Mouse (Mus musculus) heart, adult 2 months (tissue): ENCODE measurements around the gene Btbd35f26. TPM values are rescaled to one million over a fixed set of nuclear protein-coding genes. Genes with fewer than 3 reads are reported as not detected.
"Not testable (repeated sequence)": the region's sequence is repeated elsewhere in the genome, so short reads cannot be mapped to it uniquely, and the experiment has no call there.

Source experiments
- DNase-seq, 2 experiments: peaks; one replicate each; pipeline ENCODE4 v3.0.0; 2021
- H3K27ac ChIP-seq: fragments of 200-600 bp; 2 replicates; pipeline ENCODE4 v1.8.1; 2022
- H3K27me3 ChIP-seq: fragments of 200-500 bp; 2 replicates; pipeline ENCODE4 v1.6.1; 2012; ENCODE audit warnings: mild to moderate bottlenecking, low read length, inconsistent platforms, mixed read lengths; ENCODE audit not compliant: control insufficient read depth, insufficient read depth
- H3K36me3 ChIP-seq: fragments of 200-500 bp; 2 replicates; pipeline ENCODE4 v1.6.1; 2012; ENCODE audit warnings: low read length, inconsistent platforms; ENCODE audit not compliant: control insufficient read depth, insufficient read depth
- H3K4me1 ChIP-seq: fragments of 200-500 bp; 2 replicates; pipeline ENCODE4 v1.6.1; 2011; ENCODE audit warnings: low read length; ENCODE audit not compliant: control insufficient read depth, insufficient read depth
- H3K4me3 ChIP-seq: fragments of 200-600 bp; 2 replicates; pipeline ENCODE4 v1.8.1; 2022
- H3K79me2 ChIP-seq: fragments of 200-500 bp; replicated peaks from 2 replicates; pipeline ENCODE4 v1.6.1; 2012; ENCODE audit warnings: mild to moderate bottlenecking, inconsistent platforms, low read length, moderate library complexity, mixed read lengths; ENCODE audit not compliant: control insufficient read depth, insufficient read depth
- H3K9ac ChIP-seq: fragments of 200-500 bp; 2 replicates; pipeline ENCODE4 v1.6.1; 2012; ENCODE audit warnings: low read depth, mild to moderate bottlenecking, control low read depth, inconsistent platforms, low read length, mixed read lengths
- WGBS: fragments of 180-500 bp; shearing (Covaris S2); methylation state at CpG from one replicate; pipeline ENCODE4 v1.1.7; 2018; 5-methylcytosine and 5-hydroxymethylcytosine counted together
- intact Hi-C: fragments of 180-260 bp; cut with DNase I; formaldehyde crosslinking; loops from one replicate; pipeline ENCODE4 v1.15.1; 2025
- long read RNA-seq: library from polyadenylated mRNA; stranded (forward); transcript quantifications from one replicate; pipeline ENCODE4 v2.0.0, GENCODE M21; 2021
- polyA plus RNA-seq: library from polyadenylated mRNA; depleted of rRNA; stranded (reverse); fragments of >200 nt; gene quantifications from 2 replicates; pipeline ENCODE4 v1.2.3, GENCODE M21; 2012; rRNA removed
- total RNA-seq, 2 experiments: library from RNA; stranded (reverse); gene quantifications; 2 replicates each; pipeline ENCODE4 v1.2.3; 2021

The Btbd35f26 gene
- total RNA-seq (not detected), polyA plus RNA-seq (not detected in 2 replicates)
- long read RNA-seq, result 0 reads

DNA sequence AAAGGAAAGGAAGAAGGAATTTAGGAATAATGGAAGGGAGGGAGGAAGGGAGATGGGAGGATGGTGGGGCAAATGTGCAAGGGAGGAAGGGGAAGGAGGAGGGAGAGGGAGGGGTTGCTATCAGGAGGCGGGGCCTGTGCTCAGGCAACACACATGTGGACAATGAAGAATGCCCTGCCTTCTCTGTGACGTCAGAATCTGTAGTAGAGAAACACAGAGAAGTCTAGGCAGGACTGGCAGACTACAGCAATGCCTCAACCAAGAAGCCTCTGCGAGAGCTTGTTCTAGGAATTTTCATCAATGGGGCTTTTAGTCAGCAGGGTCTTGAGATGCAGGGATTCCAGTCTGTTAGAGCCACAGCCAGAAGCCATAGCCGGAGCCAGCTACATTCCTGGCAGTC lies at the start of gene Btbd35f26:
Gene Btbd35f26, plus strand, starts transcription at position 301 of the 400 bp plus-strand sequence.
- H3K27ac ChIP-seq, H3K79me2 ChIP-seq, H3K4me1 ChIP-seq, H3K4me3 ChIP-seq, intact Hi-C loops, H3K9ac ChIP-seq, H3K27me3 ChIP-seq, DNase-seq, H3K36me3 ChIP-seq: not testable (repeated sequence)
- no CpG with 5 or more reads among the region's 4 CpGs for WGBS

DNA sequence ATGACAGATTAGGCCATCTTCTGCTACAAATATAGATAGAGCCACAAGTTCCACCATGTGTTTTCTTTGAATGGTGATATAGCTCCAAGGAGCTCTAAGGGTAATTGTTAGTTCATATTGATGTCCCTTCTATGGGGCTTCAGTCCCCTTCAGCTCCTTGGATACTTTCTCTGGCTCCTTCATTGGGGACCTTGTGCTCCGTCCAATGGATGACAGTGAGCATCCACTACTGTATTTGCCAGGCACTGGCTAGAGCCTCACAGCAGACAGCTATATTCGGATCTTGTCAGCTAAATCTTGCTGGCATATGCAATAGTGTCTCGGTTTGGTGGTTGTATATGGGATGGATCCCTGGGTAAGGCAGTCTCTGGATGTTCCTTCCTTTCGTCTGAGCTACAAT lies 5.7 kb downstream of the Btbd35f26 start:
- intact Hi-C loops, H3K27me3 ChIP-seq, H3K36me3 ChIP-seq, H3K79me2 ChIP-seq, H3K9ac ChIP-seq, H3K4me3 ChIP-seq, H3K4me1 ChIP-seq, H3K27ac ChIP-seq: not testable (repeated sequence)
- DNase-seq, result peak in 1 of 2 experiments; percentile 18
- WGBS, result 58% methylated on average over 2 of the region's 4 CpGs

DNA sequence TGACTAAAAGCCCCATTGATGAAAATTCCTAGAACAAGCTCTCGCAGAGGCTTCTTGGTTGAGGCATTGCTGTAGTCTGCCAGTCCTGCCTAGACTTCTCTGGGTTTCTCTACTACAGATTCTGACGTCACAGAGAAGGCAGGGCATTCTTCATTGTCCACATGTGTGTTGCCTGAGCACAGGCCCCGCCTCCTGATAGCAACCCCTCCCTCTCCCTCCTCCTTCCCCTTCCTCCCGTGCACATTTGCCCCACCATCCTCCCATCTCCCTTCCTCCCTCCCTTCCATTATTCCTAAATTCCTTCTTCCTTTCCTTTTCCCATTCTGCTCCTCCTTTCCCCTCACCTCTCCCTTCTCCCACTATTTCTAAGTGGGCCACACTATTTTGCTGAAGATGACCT lies 47.6 kb downstream of the Btbd35f26 start, which contains the start of gene Btbd35f19:
Gene Btbd35f19, minus strand, starts transcription at position 101 of the 400 bp plus-strand sequence.
- no CpG with 5 or more reads among the region's 4 CpGs for WGBS
- H3K9ac ChIP-seq, H3K4me3 ChIP-seq, H3K4me1 ChIP-seq, H3K27ac ChIP-seq, H3K27me3 ChIP-seq, DNase-seq, intact Hi-C loops, H3K79me2 ChIP-seq, H3K36me3 ChIP-seq: not testable (repeated sequence)

Other genes with a start within 250 kb of the Btbd35f26 start
- not detected for gene Btbd35f29, start 218.8 kb upstream of the Btbd35f26 start, total RNA-seq
- gene Btbd35f29, start 218.8 kb upstream of the Btbd35f26 start, polyA plus RNA-seq, result not detected in 2 replicates
- gene Spin2f, start 82.6 kb upstream of the Btbd35f26 start, total RNA-seq, result not detected
- gene Spin2f, start 82.6 kb upstream of the Btbd35f26 start, polyA plus RNA-seq, result not detected in 2 replicates
- not detected for gene Btbd35f19, start 47.5 kb downstream of the Btbd35f26 start, total RNA-seq
- not detected in 2 replicates for gene Btbd35f19, start 47.5 kb downstream of the Btbd35f26 start, polyA plus RNA-seq
- not detected for gene Gm21883, start 237.8 kb downstream of the Btbd35f26 start, total RNA-seq
- gene Gm21883, start 237.8 kb downstream of the Btbd35f26 start, polyA plus RNA-seq, result not detected in 2 replicates